Mouse (Mus musculus): ENCODE results near the gene Cysrt1.
A peak's percentile ranks its signal among the peaks of the same experiment; 100 is the strongest.

Gene Cysrt1

DNA sequence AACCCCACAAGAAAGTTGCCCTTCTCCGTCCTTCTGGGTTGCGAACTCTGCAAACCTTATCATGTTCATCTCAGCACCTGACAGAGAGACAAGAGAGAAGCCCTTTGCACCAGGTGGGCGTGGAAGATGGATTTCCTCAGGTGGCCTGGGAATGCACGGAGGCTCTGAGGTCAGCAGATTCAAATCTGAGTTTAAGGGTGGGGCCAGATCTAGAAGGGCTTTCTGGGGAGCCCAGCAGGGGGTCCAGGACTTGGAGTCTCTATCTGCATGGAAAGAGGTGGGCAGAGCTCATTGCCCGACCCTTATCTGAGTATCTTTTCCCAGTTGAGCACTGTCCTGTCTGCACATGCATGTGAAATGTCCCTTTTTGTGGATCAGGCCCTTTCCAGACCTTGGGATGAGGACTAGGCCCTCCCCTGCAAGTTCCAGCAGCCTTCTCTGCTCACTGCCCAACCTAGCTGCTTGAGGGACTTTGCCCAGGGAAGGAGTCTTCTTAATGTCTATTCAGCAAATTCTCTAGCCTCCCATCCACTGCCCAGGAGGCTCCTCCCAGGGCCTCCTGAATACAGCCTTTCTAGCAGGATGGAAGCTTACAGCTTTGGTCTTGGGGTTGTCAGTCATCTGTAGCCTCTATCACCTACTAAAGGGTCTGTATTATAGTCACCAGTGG, 7.6 kb downstream of the Cysrt1 start:
- no peak for DNase-seq (ENCODE audit: low read depth, low spot score)

DNA sequence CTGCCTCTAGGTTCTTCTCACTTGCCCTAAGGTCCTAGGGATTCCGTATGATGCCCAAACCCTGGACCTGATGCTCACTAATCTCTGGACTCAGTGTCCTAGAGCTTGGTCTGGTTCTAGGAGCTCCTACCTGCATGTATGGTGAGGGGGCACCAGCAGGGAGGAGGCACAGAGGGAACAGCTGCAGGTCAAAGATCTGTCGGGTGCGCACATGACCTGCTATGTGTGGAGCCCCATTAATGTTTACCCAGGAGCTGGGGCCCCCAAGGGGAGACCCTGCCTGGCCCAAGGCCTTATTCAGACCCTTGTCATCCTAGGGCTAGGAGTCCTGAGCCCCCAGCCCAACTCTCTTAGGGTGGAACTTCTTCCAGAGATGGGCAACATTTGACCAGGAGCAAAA, 8.2 kb downstream of the Cysrt1 start, which contains the start of gene Slc34a3:
Gene Slc34a3 (minus strand): TSS at position 315 of the 400 bp plus-strand sequence.
- DNase-seq (ENCODE audit: low read depth, low spot score), result no peak

DNA sequence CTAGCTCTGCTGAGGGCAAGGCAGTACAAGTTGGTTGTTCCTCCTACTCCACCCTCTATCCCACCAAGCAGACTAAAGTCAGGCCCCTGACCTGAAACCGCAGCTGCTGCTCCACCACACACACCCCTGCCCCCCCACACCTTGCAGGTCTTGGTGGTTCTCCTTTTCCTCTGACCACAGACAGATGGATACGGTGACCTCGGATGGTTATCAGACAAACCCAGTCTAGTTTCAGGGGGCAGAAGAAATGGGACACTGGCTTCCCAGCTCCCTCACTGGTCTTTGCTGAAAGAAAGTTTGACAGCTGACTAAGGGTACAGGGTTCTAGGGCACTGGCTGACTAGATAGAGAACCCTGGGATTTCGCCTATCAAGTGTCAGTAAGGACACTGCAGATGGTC, 8.8 kb downstream of the Cysrt1 start:
- no peak for DNase-seq (ENCODE audit: low read depth, low spot score)

DNA sequence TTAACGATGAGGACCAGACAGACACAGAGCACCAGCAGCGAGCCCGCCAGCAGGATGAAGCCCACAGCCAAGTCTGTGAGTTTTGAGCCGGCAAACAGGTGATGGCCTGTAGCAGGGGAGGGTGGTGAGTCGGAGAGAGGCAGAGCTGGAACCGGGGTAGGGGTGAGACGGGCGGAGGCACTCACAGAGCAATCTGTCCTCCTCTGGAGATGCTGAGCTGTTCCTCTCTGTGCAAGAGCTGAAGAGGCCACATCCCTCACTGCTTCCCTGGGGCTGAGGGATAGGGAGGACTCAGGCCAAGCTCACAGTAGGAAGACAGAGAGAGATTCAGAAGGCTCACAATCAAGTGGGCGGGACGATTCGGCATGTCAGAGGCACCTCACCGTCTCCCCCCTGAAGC, 11.2 kb downstream of the Cysrt1 start:
- no peak for DNase-seq (ENCODE audit: low read depth, low spot score)

DNA sequence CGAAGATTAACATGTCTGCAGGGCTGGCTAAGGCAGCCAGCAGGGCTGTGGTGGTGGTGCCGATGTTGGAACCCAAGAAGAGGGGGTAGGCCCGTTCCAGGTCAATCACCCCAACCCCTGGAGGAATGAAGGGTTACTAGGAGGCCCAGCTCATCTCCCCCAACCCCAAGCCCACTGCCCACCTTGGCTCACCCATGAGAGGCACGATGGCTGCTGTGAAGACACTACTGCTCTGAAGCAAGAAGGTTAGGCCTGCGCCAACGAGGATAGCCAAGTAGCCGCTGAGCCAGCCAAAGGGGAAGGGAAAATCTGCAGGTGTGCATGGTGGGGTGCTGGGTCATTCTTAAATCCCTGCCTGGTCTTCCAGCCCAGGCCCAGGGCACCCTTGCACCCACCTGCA, 11.7 kb downstream of the Cysrt1 start:
- no peak for DNase-seq (ENCODE audit: low read depth, low spot score)

DNA sequence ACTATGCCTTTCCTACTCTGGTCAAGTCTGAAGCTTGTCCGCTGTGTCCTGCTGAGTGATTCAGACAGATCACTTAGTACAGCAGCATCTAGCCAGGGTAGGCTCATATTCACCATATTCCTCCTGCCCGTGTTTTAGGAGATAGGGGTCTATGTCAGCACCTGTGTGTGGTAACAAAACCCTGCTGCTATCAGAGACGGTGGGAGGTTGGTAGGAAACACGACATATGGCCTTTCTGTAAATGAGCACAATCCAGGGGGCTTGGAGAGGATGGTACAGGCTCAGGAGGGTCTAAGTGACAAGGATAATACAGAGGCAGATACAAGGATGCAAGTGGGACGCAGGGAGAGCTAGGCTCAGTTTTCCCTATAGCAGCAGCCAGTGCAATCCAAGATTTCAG, 12.7 kb downstream of the Cysrt1 start:
- DNase-seq (ENCODE audit: low read depth, low spot score), result no peak

DNA sequence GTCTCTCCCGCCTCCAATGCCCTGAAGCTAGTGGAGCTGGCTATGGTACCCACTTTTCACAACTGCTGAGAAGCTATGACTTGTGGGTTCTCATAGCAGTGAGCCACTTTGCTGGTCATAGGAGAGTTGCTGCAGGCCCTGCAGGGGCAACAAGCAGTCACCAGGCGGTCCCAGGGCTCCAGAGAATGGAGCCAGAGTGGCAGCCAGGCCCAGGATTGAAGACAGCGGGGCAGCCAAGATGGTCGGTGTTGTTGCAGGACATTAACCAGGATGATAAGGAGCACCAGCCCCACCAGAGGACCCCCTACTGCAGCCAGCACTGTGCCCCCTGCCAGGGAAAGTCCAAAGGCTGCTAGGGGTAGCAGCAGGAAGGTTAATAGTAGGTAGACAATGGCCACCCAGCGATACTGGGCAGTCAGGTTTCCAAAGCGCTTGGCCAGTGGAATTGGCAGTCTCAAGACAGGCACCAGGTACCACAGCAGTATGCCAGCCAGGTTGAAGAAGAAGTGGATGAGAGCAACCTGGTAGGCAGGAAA, 13.2 kb downstream of the Cysrt1 start:
- DNase-seq (ENCODE audit: low read depth, low spot score), result no peak

DNA sequence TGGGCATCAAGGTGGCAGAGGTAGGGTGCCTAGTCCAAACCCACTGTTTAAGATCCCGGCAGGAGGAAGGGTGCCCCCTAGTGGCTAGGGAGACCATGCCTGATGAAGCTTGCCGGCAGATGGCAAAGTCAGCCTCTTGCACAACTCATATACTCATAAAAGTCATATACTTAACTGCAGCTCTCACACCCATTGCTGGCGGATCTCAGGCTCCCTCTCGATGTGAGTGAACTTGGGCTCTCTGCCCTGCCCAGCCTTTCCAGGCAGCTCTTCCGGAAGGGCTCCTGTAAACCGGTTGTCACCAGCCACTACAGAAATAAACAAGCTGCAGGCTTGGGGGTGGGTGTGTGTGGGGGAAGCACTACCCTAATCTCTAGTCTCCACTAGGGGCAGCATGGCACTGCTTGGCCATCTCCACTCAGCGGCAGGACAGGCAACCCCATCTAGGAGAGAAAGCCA, 13.8 kb downstream of the Cysrt1 start:
- DNase-seq (ENCODE audit: low read depth, low spot score), result peak; percentile 81

DNA sequence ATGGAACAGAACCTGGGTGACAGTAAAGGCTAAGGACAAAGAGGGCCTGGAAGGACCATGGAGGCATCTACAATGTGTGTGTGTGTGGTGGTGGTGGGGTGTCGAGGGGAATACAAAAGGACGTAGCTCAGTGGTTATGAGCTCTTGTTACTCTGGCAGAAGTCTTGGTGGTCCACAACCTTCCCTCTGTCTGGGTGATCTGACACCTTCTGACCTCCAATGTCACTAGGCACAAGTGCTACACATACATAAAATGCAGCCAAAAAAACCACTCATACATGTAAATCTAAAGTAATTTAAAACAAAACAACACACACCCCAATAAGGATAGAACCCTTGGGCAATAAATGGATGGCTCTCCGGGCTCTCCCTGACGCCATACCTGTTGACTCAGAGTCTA, 14.8 kb downstream of the Cysrt1 start:
- DNase-seq (ENCODE audit: low read depth, low spot score), result no peak

DNA sequence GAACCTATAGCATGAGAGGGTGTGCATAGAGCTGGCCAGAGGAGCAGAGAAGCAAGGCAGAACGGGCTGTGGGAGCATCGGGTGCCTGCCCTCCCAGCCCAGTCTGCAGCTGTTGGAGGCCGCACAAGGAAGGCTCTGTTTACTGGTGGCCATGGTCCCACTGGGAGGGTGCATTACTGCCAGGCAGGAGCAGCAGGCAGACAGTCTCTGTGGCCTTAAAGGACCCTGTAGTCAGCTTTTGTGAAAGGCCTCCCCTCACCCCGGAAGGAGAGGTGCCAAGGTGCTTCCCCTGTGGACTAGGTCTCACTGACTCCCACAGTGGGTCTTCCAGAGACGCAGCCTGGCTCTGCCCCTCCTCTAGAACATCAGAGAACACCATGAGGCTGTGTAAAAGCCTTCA, 15.4 kb downstream of the Cysrt1 start:
- DNase-seq (ENCODE audit: low read depth, low spot score), result no peak

DNA sequence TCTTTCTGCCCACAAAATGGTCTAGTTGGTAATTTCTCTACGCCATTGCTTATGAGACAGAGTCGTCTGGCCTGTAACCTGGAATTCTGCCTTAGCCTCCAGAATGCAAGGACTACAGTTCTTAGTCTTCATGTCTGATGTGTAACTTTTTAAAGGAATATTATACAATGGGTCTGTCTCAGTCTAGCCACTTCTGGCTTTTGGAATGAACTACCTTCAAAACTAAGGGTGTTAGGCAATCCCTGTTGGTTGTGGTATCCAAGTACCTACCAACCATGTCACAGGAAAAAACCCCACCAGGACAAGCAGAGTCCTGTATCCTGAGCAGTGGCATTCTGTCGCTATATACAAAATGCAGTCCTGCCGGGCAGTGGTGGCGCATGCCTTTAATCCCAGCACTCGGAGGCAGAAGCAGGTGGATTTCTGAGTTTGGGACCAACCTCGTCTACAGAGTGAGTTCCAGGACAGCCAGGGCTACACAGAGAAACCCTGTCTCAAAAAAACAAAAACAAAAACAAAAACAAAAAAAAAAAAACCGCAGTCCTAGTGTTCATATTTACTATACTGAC, 16.4 kb downstream of the Cysrt1 start:
- no peak for DNase-seq (ENCODE audit: low read depth, low spot score)

DNA sequence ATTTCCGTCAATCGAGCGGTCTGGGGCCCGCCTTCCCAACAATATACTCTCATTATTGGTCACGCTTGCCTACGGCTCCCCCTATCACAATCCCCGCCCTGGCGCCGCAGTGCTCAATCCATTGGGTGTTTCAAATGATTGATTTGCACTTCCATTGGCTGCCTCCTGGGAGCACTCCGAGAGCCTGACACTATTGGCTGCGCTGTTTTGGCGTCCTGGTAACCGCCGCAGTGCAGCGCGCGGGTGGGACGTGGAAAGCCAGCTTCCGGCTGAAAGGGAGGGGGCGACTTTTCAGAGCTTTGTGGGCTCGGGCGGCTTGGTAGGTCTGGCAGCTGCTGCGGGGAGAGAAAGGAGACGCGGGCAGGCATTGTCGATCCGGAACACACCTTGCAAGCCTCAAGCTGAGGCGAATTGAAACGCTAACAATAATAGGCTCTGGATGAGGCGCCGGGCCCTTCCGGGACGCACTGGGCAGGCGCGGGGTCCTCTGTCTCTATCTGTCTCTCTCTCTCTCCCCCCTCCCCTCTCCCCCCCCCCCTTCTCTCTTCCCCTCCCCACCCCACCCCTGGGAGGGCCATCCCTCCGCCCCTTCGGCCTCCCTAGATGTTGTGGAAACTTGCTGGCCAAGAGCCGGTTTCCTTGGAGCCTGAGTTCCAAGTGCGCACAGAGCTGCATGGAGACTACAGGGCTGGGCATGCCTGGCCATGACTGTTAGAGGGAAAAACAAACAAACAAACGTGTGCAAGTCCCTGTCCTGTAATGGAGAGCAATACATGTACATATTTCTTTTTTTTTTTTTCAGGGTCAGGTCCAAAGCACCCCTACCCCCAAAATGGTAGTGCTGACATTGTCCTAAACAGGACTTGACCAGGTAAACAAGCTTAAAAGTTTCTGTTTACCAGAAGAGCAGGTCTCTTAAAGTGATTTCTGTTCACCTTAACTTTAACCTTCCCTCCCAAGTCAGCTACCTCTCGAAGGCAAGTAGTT, 17.2 kb downstream of the Cysrt1 start:
- DNase-seq (ENCODE audit: low read depth, low spot score), result peak; percentile 99

DNA sequence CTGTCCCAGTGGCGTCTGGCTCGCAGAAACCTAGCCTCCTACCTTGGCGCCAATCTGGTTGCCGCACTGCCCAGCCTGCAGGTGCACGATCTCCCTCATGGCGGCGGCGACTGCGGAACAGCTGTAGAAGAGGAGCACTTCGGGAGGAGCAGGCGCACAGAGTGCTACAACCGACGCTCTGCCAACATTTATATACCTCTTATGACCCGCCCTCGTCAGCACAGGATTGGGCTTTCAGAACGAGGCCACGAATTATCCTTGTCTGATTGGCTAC, 17.8 kb downstream of the Cysrt1 start, which contains the start of gene Tubb4b:
Gene Tubb4b (minus strand): TSS at position 211 of the 274 bp plus-strand sequence.
- no peak for DNase-seq (ENCODE audit: low read depth, low spot score)

DNA sequence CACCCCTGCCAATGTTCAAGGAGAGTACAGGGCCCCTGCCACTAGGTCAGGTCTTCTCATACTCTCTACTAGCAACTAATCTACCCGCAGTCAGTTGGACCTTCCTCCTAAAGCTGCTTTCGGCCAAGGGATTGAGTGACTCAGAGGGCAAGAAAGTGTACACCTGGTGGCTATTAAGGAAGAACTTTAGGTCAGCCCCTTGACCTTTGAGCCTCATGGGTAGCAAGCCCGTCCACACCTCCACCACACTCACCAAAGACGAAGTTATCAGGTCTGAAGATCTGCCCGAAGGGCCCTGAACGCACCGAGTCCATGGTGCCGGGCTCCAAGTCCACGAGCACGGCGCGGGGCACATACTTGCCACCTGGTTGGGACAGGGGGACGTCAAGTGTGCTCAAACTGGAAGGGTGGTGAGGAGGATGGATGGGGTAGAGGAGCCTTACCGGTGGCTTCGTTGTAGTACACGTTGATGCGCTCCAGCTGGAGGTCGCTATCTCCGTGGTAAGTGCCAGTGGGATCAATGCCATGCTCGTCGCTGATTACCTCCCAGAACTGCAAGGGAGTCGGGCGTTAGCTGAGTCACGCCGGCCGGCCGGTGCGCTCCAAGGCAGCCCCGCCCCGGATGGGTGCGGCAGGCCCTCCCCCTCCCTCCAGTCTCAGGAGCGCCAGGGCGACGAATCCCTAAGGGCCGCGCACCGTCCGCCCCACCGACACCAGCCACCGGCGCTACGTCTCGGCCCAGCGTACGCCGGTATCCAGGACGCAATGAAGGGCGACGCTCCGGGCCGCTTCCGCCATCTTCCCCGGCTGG, 18.4 kb downstream of the Cysrt1 start:
- peak; percentile 40 for DNase-seq (ENCODE audit: low read depth, low spot score)

DNA sequence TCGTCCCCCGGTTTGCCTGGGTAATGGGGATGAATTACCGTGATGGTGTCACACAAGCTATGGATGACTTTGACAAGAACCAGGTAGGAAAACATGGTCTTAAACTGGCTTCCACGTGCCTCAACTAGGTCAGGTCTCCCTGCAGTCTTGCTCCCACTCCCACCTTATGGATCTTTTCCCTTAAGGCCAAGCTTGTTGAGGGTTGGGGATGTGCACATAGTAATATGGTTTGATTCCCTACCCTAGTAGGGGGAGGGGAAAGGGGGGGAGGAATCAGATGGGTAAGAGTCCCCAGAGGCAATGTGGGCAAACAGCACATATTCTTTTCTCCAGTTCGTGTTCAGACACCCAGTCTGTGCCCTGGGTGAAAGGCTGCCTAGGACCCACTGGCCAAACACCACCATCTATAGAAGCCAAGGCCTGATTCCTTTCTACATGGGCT, 20.9 kb downstream of the Cysrt1 start:
- DNase-seq (ENCODE audit: low read depth, low spot score), result no peak

DNA sequence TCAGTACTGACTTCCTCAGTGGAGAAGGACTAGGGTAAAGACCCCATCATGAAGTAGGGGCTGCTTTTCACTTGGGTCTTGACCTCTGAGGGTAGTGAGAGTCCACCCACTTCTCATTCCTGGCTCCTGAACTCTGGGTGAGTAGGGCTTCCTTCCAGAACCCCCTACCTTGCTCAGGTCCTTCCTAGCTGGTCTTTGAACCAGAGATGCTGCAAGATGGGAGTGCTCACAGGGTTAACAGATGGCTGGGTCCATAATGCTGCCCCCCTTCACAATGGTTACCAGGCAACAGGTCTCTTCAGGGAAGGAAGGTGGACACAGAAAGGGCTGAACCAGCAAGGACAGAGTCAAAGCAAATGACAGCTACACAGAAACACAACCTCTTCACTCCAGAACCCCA, 23.8 kb downstream of the Cysrt1 start, which contains the start of gene Fam166a:
Gene Fam166a (plus strand): TSS at position 301 of the 400 bp plus-strand sequence.
- no peak for DNase-seq (ENCODE audit: low read depth, low spot score)

DNA sequence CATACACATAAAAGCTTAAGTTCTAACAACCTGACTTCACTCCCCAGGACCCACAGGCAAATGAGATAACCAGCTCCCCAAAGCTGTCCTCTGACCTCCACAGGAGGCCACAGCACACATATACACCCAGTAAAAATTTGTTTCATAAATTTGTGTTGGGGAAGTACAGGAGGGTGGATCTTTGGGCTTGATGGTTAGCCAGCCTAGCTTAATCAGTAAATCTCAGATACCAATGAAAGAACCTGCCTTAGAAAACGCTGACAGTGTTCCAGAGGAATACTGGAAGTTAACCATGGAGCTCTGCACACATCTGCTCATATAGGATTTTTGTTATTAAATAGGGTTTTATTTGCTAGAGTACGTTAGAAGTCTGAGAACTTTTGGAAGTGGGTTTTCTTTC, 24.6 kb downstream of the Cysrt1 start:
- DNase-seq (ENCODE audit: low read depth, low spot score), result no peak

DNA sequence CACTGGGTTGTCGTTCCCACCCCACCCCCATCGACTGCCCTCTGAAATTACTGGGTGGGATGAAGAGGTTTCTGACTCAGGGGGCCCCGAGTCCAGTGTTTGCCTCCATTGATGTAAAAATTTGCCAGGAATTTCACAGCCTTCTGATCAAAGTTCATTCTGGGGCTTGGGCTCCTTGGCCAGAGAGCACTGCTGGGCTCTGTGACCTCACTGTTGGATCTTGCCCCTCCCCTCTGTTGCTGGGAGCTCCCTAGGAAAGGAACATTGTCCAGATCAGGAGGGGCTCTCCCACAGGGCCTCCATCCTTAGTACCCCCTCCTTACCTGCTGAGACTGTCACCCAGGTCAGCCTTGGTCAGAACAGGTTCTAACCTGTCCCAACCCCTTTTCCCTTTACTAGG, 27.8 kb downstream of the Cysrt1 start, which contains the start of gene Stpg3:
Gene Stpg3 (minus strand): TSS at position 194 of the 400 bp plus-strand sequence.
- DNase-seq (ENCODE audit: low read depth, low spot score), result no peak

DNA sequence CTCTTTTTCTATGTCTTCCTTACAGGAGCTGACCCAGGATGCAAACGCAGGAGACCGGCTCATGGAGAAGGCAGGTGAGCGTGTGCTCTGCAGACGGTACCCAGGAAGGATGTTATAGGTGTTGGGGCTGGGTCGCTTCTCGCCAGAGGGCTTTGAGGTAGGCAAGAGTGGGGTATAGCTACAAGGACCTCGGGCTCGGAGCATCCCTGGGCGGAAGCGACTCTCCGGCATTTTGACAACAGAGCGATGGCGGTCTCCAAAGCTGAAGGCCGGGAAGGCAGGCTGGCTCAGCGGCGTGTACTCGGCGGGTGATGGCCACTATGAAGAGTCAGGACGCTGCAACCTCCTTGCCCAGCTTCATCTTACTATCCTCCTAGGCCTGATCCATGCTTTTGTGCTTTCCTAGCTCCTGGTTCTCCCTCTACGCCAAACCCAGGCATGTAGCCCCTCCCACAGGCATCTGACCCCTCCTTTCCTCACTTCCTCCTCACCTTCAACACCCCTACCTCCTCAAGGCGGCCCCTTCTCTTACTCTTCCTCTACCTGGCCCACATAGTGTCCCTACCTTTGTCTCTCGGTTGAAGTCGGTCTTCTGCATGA, 28.9 kb downstream of the Cysrt1 start:
- no peak for DNase-seq (ENCODE audit: low read depth, low spot score)

DNA sequence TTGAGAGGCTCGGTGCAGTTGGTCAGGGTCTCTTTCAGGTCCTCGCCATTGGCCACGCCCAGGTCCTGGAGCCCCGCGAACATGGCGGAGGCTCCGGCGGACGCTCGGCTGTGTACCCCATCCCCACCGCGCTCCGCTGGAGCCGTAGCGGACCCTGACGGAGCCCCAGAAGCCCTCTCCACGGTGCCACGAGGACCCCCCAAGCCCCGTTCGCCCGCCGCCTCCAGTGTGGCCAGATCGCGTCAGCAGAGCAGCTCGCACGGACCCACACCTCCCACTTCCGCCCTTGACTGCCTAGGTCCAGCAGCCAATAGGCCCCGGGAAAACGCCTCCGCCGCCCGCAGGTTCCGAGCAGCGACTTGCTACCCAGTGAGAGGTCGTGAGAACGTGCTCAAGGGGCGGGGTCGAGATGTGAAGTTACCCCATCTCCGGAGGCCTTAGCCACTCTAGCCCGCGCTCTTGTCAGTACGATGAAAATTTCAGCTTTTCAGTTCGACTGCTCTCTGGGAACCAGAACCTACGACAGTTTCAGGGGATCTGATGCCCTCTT, 31.1 kb downstream of the Cysrt1 start, which contains the start of gene Nelfb:
Gene Nelfb (minus strand): TSS at position 369 of the 550 bp plus-strand sequence.
- DNase-seq (ENCODE audit: low read depth, low spot score), result peak; percentile 72
